Mouse (Mus musculus): ENCODE data around the gene Runx2. TPM values are rescaled to one million over a fixed set of nuclear protein-coding genes. Genes with fewer than 3 reads are reported as not detected.

Runx2 gene
- polyA plus RNA-seq, 1 experiment from 2014 or later, result 0.35 TPM

GRCm38 (mm10) chr17:44645146-44645545 lies 169.5 kb downstream of the Runx2 start:
- Histone ChIP-seq H3K4me1 (ENCODE audit: control insufficient read depth in 2 of 2, insufficient read depth in 2 of 2, low read length in 2 of 2) (no peaks in the 10 kb centered on the region), H3K4me3 (ENCODE audit: control insufficient read depth in 1 of 2, insufficient read depth in 1 of 2, low read depth in 1 of 2, low read length in 2 of 2) (no peak overlapping the region), H3K9ac (ENCODE audit: low read length) (no peak overlapping the region), H3K27ac (replicated peaks in 1 of 2; ENCODE audit: control insufficient read depth in 1 of 2, insufficient read depth in 1 of 2, low read depth in 2 of 2, low read length in 2 of 2) (no peak overlapping the region), H3K4me2 (ENCODE audit: low read length) (no peak overlapping the region), H3K9me3 (ENCODE audit: control insufficient read depth, low read length) (no peaks in the 10 kb centered on the region), H3K27me3 (ENCODE audit: control insufficient read depth, insufficient read depth, low read length) (no peaks in the 10 kb centered on the region), H3K36me3 (ENCODE audit: control insufficient read depth, insufficient read depth, low read length) (no peaks in the 10 kb centered on the region)
- 81% methylated on average over 8 of the region's 8 CpGs for WGBS
- ATAC-seq (ENCODE audit: insufficient number of reproducible peaks, insufficient read depth, low FRiP score, low read depth), result no peak

DNA sequence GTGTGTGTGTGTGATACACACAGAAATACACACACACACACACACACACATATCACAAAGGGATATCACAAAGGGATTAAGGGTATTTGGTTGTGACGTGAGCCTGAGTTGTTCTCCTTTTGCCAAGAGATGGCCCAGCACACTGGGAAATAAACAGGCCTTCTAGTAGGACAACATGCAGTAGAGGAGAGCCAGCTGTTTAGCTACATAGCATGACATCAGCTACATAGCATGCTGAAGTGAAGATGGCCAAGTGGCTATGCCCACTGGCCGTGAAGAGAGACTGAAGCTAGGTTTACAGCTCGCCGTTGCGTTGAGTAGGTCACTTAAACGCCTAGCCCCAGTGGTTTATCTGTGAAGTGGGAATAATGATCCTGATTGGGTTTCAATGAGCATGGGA lies 171.3 kb downstream of the Runx2 start:
- H3K9ac ChIP-seq (ENCODE audit: low read length), result no peak overlapping the region
- no peak overlapping the region for H3K4me3 ChIP-seq (ENCODE audit: control insufficient read depth in 1 of 2, insufficient read depth in 1 of 2, low read depth in 1 of 2, low read length in 2 of 2)
- no peak overlapping the region for H3K27ac ChIP-seq (replicated peaks in 1 of 2; ENCODE audit: control insufficient read depth in 1 of 2, insufficient read depth in 1 of 2, low read depth in 2 of 2, low read length in 2 of 2)
- H3K4me1 ChIP-seq (ENCODE audit: control insufficient read depth in 2 of 2, insufficient read depth in 2 of 2, low read length in 2 of 2), result no peaks in the 10 kb centered on the region
- 79% methylated on average over 6 of the region's 6 CpGs for WGBS
- no peaks in the 10 kb centered on the region for H3K9me3 ChIP-seq (ENCODE audit: control insufficient read depth, low read length)
- no peak overlapping the region for H3K4me2 ChIP-seq (ENCODE audit: low read length)
- no peak for ATAC-seq (ENCODE audit: insufficient number of reproducible peaks, insufficient read depth, low FRiP score, low read depth)
- H3K36me3 ChIP-seq (ENCODE audit: control insufficient read depth, insufficient read depth, low read length), result no peaks in the 10 kb centered on the region
- H3K27me3 ChIP-seq (ENCODE audit: control insufficient read depth, insufficient read depth, low read length), result no peaks in the 10 kb centered on the region

DNA sequence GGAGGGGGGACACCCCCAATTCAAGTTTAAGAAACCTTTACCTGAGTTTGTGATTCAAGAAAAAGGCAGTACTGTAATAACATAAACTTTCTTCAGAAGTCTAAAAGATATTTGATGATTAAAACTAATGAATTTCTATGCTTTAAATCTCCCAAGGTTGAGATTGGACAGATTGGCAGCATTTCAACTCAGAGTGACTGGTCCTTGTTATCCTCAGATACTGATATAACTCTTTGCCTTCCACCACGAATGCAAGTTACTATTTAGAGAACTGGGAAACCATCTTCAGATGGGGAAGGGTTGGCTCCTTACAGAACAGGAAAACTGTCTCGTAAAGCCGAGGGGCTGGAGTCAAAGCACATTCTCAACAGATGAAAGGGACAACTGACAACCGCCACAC lies 172.5 kb downstream of the Runx2 start:
- Histone ChIP-seq H3K9me3 (ENCODE audit: control insufficient read depth, low read length) (no peaks in the 10 kb centered on the region), H3K27ac (replicated peaks in 1 of 2; ENCODE audit: control insufficient read depth in 1 of 2, insufficient read depth in 1 of 2, low read depth in 2 of 2, low read length in 2 of 2) (no peak overlapping the region), H3K4me2 (ENCODE audit: low read length) (no peak overlapping the region), H3K4me3 (ENCODE audit: control insufficient read depth in 1 of 2, insufficient read depth in 1 of 2, low read depth in 1 of 2, low read length in 2 of 2) (no peak overlapping the region), H3K36me3 (ENCODE audit: control insufficient read depth, insufficient read depth, low read length) (no peaks in the 10 kb centered on the region), H3K4me1 (ENCODE audit: control insufficient read depth in 2 of 2, insufficient read depth in 2 of 2, low read length in 2 of 2) (no peaks in the 10 kb centered on the region), H3K9ac (ENCODE audit: low read length) (no peak overlapping the region), H3K27me3 (ENCODE audit: control insufficient read depth, insufficient read depth, low read length) (no peaks in the 10 kb centered on the region)
- WGBS, result 40% methylated on average over 4 of the region's 4 CpGs
- no peak for ATAC-seq (ENCODE audit: insufficient number of reproducible peaks, insufficient read depth, low FRiP score, low read depth)

GRCm38 (mm10) chr17:44640910-44641309 lies 173.7 kb downstream of the Runx2 start:
- Histone ChIP-seq H3K9me3 (ENCODE audit: control insufficient read depth, low read length) (no peaks in the 10 kb centered on the region), H3K27ac (replicated peaks in 1 of 2; ENCODE audit: control insufficient read depth in 1 of 2, insufficient read depth in 1 of 2, low read depth in 2 of 2, low read length in 2 of 2) (no peak overlapping the region)
- 86% methylated on average over 3 of the region's 3 CpGs for WGBS

DNA sequence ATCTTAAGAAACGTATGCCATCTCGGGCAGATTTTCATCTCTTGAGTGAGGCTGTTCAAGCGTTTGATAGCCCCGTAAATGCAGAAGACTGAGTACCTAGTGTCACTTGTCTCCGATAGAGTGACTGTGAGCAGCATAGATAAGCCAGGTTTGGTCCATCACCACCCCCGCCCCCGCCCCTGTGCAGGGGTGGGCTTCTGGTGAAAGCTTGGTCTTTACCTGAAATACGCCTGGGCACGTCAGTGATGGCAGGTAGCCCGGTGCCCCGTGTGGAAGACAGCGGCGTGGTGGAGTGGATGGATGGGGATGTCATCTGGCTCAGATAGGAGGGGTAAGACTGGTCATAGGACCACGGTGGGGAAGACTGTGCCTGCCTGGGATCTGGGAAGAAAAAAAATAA lies 175.2 kb downstream of the Runx2 start:
- Histone ChIP-seq H3K9ac (ENCODE audit: low read length) (no peak overlapping the region), H3K36me3 (ENCODE audit: control insufficient read depth, insufficient read depth, low read length) (no peaks in the 10 kb centered on the region), H3K9me3 (ENCODE audit: control insufficient read depth, low read length) (no peaks in the 10 kb centered on the region), H3K27me3 (ENCODE audit: control insufficient read depth, insufficient read depth, low read length) (no peaks in the 10 kb centered on the region), H3K27ac (replicated peaks in 1 of 2; ENCODE audit: control insufficient read depth in 1 of 2, insufficient read depth in 1 of 2, low read depth in 2 of 2, low read length in 2 of 2) (no peak overlapping the region), H3K4me2 (ENCODE audit: low read length) (no peak overlapping the region), H3K4me3 (ENCODE audit: control insufficient read depth in 1 of 2, insufficient read depth in 1 of 2, low read depth in 1 of 2, low read length in 2 of 2) (no peak overlapping the region), H3K4me1 (ENCODE audit: control insufficient read depth in 2 of 2, insufficient read depth in 2 of 2, low read length in 2 of 2) (no peaks in the 10 kb centered on the region)
- no peak for ATAC-seq (ENCODE audit: insufficient number of reproducible peaks, insufficient read depth, low FRiP score, low read depth)
- WGBS, result 77% methylated on average over 14 of the region's 14 CpGs

More at GRCm38 (mm10) chr17:44640910-44641309, 173.7 kb downstream of the Runx2 start:
- H3K4me2 ChIP-seq (ENCODE audit: low read length), result no peak overlapping the region
- no peaks in the 10 kb centered on the region for H3K36me3 ChIP-seq (ENCODE audit: control insufficient read depth, insufficient read depth, low read length)
- ATAC-seq (ENCODE audit: insufficient number of reproducible peaks, insufficient read depth, low FRiP score, low read depth), result no peak
- no peak overlapping the region for H3K4me3 ChIP-seq (ENCODE audit: control insufficient read depth in 1 of 2, insufficient read depth in 1 of 2, low read depth in 1 of 2, low read length in 2 of 2)
- no peaks in the 10 kb centered on the region for H3K4me1 ChIP-seq (ENCODE audit: control insufficient read depth in 2 of 2, insufficient read depth in 2 of 2, low read length in 2 of 2)
- no peak overlapping the region for H3K9ac ChIP-seq (ENCODE audit: low read length)
- H3K27me3 ChIP-seq (ENCODE audit: control insufficient read depth, insufficient read depth, low read length), result no peaks in the 10 kb centered on the region

GRCm38 (mm10) chr17:44637181-44637880 lies 177.3 kb downstream of the Runx2 start:
- no peak overlapping the region for H3K4me2 ChIP-seq (ENCODE audit: low read length)
- no peak overlapping the region for H3K4me3 ChIP-seq (ENCODE audit: control insufficient read depth in 1 of 2, insufficient read depth in 1 of 2, low read depth in 1 of 2, low read length in 2 of 2)
- 68% methylated on average over 10 of the region's 10 CpGs for WGBS
- no peak overlapping the region for H3K9ac ChIP-seq (ENCODE audit: low read length)
- no peak for ATAC-seq (ENCODE audit: insufficient number of reproducible peaks, insufficient read depth, low FRiP score, low read depth)
- no peaks in the 10 kb centered on the region for H3K36me3 ChIP-seq (ENCODE audit: control insufficient read depth, insufficient read depth, low read length)
- H3K9me3 ChIP-seq (ENCODE audit: control insufficient read depth, low read length), result no peaks in the 10 kb centered on the region
- 0 out of 4 replicates have a peak, but pooled peaks cover 0 to 4% of the 10 kb centered on the region in 2 experiments for H3K4me1 ChIP-seq (ENCODE audit: control insufficient read depth in 2 of 2, insufficient read depth in 2 of 2, low read length in 2 of 2)
- H3K27me3 ChIP-seq (ENCODE audit: control insufficient read depth, insufficient read depth, low read length), result no peaks in the 10 kb centered on the region
- no peak overlapping the region for H3K27ac ChIP-seq (replicated peaks in 1 of 2; ENCODE audit: control insufficient read depth in 1 of 2, insufficient read depth in 1 of 2, low read depth in 2 of 2, low read length in 2 of 2)

- ATAC-seq (ENCODE audit: insufficient number of reproducible peaks, insufficient read depth, low FRiP score, low read depth), result no peak
- WGBS, result 71% methylated on average over 5 of the region's 5 CpGs
Measured at GRCm38 (mm10) chr17:44634486-44634885, 180.1 kb downstream of the Runx2 start.

More at GRCm38 (mm10) chr17:44634486-44634885, 180.1 kb downstream of the Runx2 start:
- H3K9ac ChIP-seq (ENCODE audit: low read length), result no peak overlapping the region
- no peak overlapping the region for H3K4me2 ChIP-seq (ENCODE audit: low read length)
- no peak overlapping the region for H3K4me3 ChIP-seq (ENCODE audit: control insufficient read depth in 1 of 2, insufficient read depth in 1 of 2, low read depth in 1 of 2, low read length in 2 of 2)
- H3K9me3 ChIP-seq (ENCODE audit: control insufficient read depth, low read length), result no peaks in the 10 kb centered on the region
- H3K27me3 ChIP-seq (ENCODE audit: control insufficient read depth, insufficient read depth, low read length), result no peaks in the 10 kb centered on the region
- no peaks in the 10 kb centered on the region for H3K36me3 ChIP-seq (ENCODE audit: control insufficient read depth, insufficient read depth, low read length)
- H3K4me1 ChIP-seq (ENCODE audit: control insufficient read depth in 2 of 2, insufficient read depth in 2 of 2, low read length in 2 of 2), result peaks cover 2 to 7% of the 10 kb centered on the region in 2 experiments; a peak in 2 of 4 replicates
- no peak overlapping the region for H3K27ac ChIP-seq (replicated peaks in 1 of 2; ENCODE audit: control insufficient read depth in 1 of 2, insufficient read depth in 1 of 2, low read depth in 2 of 2, low read length in 2 of 2)

Measured in heart, embryonic 14.5 days (tissue).